Comparison of ENCODE assay signal across 15 mouse cellular contexts in the genomic region with DNA sequence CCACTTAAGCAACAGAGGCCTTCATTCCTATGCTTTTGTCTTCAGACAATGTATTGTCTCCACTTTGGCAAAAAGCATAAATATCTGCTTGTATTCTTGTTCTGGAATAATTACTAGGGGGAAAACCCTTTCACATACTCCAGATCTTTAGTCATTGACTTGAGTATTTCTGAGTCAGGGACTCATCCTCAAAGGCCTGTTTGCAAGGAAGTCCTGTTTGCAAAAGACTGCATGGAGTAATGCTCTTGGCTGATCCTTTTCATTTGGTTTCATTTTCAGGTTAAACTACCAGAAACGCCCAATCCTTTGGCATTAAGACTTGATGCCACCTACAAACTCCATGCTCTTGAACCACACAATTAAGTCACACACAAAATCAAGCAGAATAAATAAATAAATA.
"Had no signal": no experiment of that assay in that cellular context is flagged by ENCODE, and none has a peak within 500 bp of the region (broad histone marks: within the 10 kb centered on the region; RNA-seq: fewer than 3 reads in every experiment).

No protein-coding gene starts in this region.

- H3K4me1 ChIP-seq: limb, embryonic 10.5 days; lung, embryonic 15.5 days; midbrain, embryonic 15.5 days; neural tube, embryonic 12.5 days had no signal

- H3K4me2 ChIP-seq: liver, embryonic 13.5 days; lung, embryonic 15.5 days; midbrain, embryonic 11.5 days; midbrain, embryonic 15.5 days; neural tube, embryonic 12.5 days had no signal

- H3K4me3 ChIP-seq: limb, embryonic 10.5 days; liver, embryonic 13.5 days; lung, embryonic 15.5 days; midbrain, embryonic 15.5 days; neural tube, embryonic 12.5 days had no signal

- ATAC-seq: intestine, postnatal 0 days; liver, postnatal 0 days; midbrain, embryonic 15.5 days had no signal

- H3K9ac ChIP-seq: liver, embryonic 13.5 days; liver, postnatal 0 days; lung, embryonic 15.5 days; midbrain, embryonic 15.5 days; neural tube, embryonic 12.5 days had no signal

- H3K27me3 ChIP-seq: liver, embryonic 13.5 days; lung, embryonic 15.5 days; megakaryocyte, embryonic 14.5 days; midbrain, embryonic 15.5 days; neural tube, embryonic 12.5 days had no signal

- H3K27ac ChIP-seq: kidney, postnatal 0 days; limb, embryonic 10.5 days; liver, embryonic 13.5 days; lung, embryonic 15.5 days; midbrain, embryonic 15.5 days; neural tube, embryonic 12.5 days had no signal

- H3K36me3 ChIP-seq: liver, embryonic 13.5 days; lung, embryonic 15.5 days; midbrain, embryonic 15.5 days; neural tube, embryonic 12.5 days had no signal

- H3K9me3 ChIP-seq: limb, embryonic 10.5 days; liver, embryonic 13.5 days; lung, embryonic 15.5 days; megakaryocyte, embryonic 14.5 days; midbrain, embryonic 15.5 days; neural tube, embryonic 12.5 days had no signal

- DNase-seq: kidney, adult 9 months; kidney, postnatal 36 days; layer of hippocampus, adult 9-11 months; layer of hippocampus, postnatal 36 days; liver, embryonic 13.5 days; liver, postnatal 0 days; right cerebral cortex, postnatal 4 days had no signal
